Mouse (Mus musculus) frontal cortex, postnatal 25 days (tissue): ENCODE data around the gene Trim60.
A peak's percentile ranks its signal among the peaks of the same experiment; 100 is the strongest.
"Not testable (repeated sequence)": the region's sequence is repeated elsewhere in the genome, so short reads cannot be mapped to it uniquely, and the experiment has no call there.

Experiments
- DNase-seq, 2 experiments: peaks; one replicate each; pipeline ENCODE4 v3.0.0; 2022; ENCODE audit warnings: low spot score in 2 of 2

Trim60 gene

DNA sequence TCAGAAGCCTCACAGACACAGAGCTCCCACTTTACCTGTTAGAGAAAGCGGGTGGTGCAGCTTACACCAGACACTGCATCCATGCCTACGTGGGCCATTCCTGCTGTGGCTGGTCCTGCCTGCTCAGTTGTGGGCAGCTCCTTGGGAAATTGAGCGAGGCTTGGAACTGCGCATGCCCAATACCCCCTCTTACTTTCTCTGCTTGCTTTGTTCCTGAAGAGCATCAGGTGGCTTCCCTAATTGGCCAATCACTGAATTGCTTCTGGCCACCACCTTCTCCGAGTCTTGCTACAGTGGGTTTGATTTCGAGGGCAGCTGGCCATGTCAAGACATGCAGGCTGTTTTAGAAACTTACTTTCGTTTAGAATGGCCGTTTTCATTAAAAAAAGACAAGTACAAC, at the start of gene Trim60, which contains the start of gene Trim61:
Gene Trim60 (minus strand): TSS at position 162 of the 400 bp plus-strand sequence.
Gene Trim61 (minus strand): TSS at position 101 of the 400 bp plus-strand sequence.
- no peak for DNase-seq

GRCm38 (mm10) chr8:65067694-65068472, 49.5 kb upstream of the Trim60 start:
- no peak for DNase-seq

DNA sequence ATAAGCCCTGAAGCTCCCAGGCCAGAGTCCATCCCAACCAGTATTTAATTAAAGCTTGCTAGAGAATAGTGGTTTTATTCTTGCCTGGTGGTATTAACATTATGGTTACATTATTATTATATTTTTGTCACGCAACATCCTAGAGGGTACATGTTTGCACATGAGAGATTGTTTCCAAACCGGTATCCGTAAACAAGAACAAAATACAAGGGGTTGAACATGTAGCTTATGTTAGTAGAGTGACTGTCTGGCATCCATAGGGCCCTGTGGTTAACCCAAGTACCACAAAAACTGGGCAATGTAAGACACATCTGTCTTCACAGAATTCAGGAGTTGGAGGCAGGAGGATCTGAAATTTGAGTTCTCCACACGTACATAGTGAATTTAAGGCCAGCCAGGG, 48.6 kb upstream of the Trim60 start:
- DNase-seq, result no peak

GRCm38 (mm10) chr8:65065622-65066021, 47.2 kb upstream of the Trim60 start:
- DNase-seq, result no peak

GRCm38 (mm10) chr8:65064071-65064470, 45.7 kb upstream of the Trim60 start:
- DNase-seq, result no peak

- DNase-seq, result no peak
Measured at GRCm38 (mm10) chr8:65062195-65062594, 43.8 kb upstream of the Trim60 start.

GRCm38 (mm10) chr8:65056722-65057121, 38.3 kb upstream of the Trim60 start:
- no peak for DNase-seq

- DNase-seq, result no peak
Measured at GRCm38 (mm10) chr8:65053968-65054367, 35.6 kb upstream of the Trim60 start.

DNA sequence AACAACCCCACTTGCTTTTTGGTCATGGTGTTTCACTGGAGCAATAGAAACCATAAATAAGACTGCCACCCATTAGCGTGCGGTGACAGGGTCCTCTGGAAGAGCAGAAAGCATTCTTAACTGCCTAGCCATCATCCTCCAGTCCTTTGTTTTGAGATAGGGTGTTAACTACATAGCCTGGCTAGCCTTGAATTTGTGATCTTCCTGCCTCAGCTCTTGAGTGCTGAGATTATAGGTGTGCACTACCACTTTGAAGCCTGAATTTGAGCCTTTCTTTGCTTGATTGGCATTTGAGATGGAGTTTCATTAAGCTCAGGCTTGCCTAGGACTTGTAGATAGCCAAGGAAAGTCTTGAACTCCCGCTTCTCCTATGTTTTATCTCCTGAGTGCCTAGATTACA, 35.2 kb upstream of the Trim60 start:
- DNase-seq, result no peak

- DNase-seq, result no peak
Measured at GRCm38 (mm10) chr8:65047801-65048200, 29.4 kb upstream of the Trim60 start.

DNA sequence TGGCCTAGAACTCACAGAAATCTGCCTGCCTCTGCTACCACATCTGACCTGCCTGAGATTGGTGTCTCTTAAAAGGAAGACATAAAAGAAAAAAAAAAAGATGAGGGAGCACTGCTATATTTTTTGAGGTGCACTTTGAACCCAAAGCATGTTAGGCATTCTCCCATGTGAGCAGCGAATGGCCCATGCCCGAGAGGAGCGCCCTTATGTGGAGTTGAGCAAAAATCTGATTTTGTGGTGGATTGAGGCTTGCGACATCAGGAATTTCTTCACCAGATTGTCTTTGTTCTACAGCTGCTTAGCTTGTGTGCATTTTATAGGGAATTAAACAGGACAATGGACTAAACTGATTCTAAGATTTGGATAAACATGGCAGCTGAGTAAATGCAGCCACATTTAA, 28.8 kb upstream of the Trim60 start:
- DNase-seq, result no peak

DNA sequence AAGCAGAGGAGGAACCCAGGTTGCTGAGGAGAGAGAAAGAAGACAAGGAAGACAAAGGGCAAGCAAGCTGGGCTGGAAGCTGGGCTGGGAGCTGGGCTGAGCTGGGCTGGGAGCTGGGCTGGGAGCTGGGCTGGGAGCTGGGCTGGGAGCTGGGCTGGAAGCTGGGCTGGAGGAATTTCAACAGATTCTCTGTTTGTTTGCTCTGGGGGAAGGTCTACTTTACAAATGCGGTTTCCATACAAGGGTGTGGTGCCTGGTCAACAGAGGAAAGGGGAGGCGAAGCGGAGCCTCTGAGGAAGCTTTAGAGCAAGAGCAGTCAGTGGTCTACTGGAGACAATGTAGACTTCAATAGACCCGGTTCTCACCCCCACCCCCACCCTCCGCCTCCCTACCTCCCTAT, 28.2 kb upstream of the Trim60 start:
- no peak for DNase-seq

DNA sequence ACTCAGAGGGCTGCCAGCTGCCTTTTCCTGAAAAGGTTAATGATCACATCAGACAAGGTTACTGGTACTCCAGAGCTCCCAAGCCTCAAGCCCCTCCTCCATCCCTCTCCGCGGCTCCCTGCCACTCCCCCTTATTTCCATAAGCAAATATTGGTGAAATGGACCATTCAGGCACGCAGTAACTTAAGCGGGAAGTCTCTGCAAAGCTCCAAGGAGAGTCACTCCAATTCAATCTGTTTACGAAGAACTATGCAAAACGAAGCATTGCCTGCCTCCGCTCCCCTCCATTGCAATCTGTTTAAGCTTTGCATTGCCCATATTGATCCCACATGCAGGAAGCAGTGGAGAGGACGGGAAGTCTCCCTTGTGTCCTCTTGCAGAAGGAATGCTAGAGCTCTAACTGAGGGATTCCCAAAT, 18.7 kb upstream of the Trim60 start, which contains the start of gene Apela:
Gene Apela (minus strand): TSS at position 220 of the 417 bp plus-strand sequence.
- DNase-seq, result no peak

GRCm38 (mm10) chr8:65034136-65034535, 15.8 kb upstream of the Trim60 start:
- no peak for DNase-seq

DNA sequence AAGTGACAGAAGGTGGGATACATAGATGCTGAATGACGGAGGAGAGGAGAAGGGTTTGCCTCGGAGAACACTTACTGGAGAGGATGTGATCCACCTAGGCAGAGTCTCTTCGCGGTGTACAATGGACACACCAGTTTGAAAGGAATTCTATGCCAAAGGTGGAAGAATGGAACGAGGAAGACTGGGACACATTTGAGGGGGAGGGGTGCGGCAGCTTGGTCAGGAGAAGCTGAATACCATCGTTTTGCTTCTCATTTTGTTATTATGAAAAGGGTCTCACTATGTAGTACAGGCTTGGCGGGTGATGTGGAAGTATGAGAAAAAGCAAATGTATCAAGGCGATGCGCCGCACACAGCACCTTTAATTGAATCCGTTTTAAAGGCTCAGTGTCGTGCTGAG, 14.7 kb upstream of the Trim60 start:
- DNase-seq, result no peak

DNA sequence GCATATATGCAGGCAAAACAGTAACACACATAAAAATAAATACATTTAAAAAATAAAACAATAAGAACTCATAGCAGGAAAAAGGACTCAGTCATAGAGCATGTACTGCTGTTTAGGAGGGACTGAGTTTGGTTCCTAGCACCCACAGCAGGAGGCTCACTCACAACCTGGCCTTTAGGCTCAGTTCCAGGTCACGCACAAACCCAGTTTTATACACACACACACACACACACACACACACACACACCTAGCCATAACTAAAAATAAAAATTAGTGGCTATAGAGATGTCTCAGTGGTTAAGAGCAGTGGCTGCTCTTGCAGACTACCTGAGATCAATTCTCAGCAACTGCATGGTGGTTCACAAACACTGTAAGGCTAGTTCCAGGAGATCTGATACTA, 13.7 kb upstream of the Trim60 start:
- no peak for DNase-seq

DNA sequence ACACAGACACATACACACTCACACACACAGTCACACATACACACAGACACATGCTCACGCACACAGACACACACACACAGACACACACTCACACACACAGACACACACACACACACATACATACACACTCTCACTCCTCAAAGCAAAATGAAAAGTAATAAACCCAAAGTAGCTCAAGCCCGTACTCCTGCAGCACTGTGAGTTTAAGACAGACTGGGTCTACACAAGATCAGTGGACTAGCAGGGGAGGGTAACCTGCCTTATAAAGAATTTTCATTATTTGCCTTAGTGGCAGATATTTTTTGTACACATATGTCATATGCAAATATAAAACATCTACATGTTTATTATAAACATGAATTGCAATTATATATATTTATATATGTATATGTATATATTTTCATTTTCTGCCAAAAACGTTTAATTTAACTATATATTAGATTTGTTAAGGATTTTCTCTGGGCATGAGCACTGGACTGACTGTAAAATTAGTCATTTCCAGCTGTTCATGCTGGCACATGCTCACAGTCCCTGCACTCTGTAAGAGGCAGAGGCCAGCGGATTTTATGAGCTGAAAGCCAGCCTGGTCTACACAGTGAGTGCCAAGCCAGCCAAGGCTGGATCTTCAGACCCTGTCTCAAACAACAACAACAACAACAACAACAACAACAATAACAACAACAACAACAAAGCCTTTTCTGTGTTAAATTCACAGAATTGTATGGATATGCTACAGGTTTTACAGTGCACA, 12.5 kb upstream of the Trim60 start:
- no peak for DNase-seq

DNA sequence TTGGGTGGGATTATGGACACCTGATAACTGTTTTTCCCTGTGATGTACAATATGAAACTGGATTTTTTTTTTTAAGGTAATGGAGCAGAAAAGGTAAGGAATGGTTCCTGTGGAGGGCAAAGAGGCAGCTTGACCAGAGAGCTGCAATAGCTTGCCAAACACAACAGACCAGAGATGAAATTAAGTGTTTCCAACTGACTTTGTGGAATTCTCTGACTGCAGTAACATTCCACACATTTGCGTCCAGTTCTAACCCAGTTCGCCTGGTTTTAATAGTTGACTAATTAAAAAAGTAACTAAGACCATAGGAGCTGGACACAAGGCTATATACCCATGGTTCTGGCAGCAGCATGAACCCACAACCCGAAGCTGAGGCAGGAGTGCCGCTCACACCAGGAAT, 11.4 kb upstream of the Trim60 start:
- DNase-seq, result no peak

DNA sequence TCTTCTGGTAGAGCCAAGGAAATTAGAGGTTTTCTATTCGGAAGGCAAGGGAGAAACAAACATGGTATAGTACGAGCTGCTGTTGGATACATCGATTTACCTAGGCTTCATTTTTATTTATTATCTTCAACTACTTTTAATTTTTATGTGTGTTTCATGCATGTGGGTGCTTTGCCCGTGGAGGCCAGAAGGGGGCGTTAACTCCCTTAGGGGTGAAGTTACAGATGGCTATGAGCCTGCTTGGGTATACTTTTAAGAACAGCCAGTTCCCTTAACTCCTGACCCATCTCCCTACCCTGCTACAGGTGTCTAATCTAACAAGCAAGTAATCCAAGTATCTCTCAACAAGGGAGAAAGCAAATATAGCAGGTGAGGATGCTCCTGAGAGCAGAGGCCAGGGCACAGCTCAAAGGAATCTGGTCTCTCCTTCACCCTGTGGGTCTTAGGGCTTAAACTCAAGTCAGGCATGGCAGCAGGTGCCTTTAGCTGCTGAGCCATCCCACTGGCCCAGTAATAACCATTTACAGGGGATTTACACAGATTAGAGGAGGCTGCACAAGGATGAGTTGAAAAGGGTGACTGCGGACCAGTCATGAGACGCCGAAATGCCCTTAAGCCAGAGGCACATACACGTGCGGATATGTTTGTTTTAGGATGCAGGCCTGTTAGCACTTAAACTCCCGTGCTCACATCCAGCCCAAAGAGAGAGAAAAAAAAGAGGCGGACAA, 10.7 kb upstream of the Trim60 start:
- no peak for DNase-seq

DNA sequence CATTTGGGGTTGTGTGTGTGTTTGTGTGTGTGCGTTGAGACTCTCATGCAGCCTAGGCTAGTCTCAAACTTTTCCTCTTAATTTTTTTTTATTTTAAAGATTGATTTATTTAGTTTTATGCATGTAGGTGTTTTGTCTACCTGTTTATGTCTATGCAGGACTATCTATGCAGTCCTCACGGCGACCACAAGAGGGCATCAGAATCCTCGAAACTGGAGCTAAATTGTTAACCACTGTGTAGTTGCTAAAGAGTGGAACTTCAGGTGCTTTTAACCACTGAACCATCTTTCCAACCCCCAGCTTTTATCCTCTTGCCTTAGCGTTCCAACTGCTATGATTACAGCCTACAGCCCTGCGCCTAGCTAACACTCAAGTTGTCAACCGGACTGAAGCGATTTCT, 4.1 kb upstream of the Trim60 start:
- DNase-seq, result peak; percentile 62 to 78

GRCm38 (mm10) chr8:65007616-65008015, 10.8 kb downstream of the Trim60 start:
- not testable (repeated sequence) for DNase-seq

- DNase-seq, result no peak
Measured at GRCm38 (mm10) chr8:64998806-64999365, 19.5 kb downstream of the Trim60 start.
